ENCODE assay signal across 16 mouse cellular contexts in genomic region chr14:32439744-32440143, GRCm38 (mm10). TPM values are rescaled to one million over a fixed set of nuclear protein-coding genes. Genes with fewer than 3 reads are reported as not detected.
DNase-seq lines count a peak whose midpoint lies in the region; ATAC-seq and TF ChIP-seq lines count a peak whose summit lies in the region.
"Had no signal": no experiment of that assay in that cellular context is flagged by ENCODE, and none has a peak within 500 bp of the region (broad histone marks: within the 10 kb centered on the region; RNA-seq: fewer than 3 reads in every experiment).

No protein-coding gene starts in this region.

- H3K36me3 ChIP-seq in forebrain, embryonic 12.5 days (replicated peaks) = no peaks in the 10 kb centered on the region
- H3K36me3 ChIP-seq in forebrain, embryonic 10.5 days (replicated peaks) = no peaks in the 10 kb centered on the region
- H3K36me3 ChIP-seq in stomach, postnatal 0 days (ENCODE audit: control insufficient read depth, insufficient read depth, low read length) = no peaks in the 10 kb centered on the region
- H3K36me3 ChIP-seq: embryonic facial prominence, embryonic 13.5 days had no signal

- H3K9me3 ChIP-seq in forebrain, embryonic 12.5 days = no peaks in the 10 kb centered on the region
- H3K9me3 ChIP-seq in forebrain, embryonic 10.5 days = no peaks in the 10 kb centered on the region
- no peaks in the 10 kb centered on the region for H3K9me3 ChIP-seq in stomach, postnatal 0 days (ENCODE audit: control insufficient read depth, low read length)
- H3K9me3 ChIP-seq: embryonic facial prominence, embryonic 13.5 days had no signal

- WGBS in forebrain, embryonic 12.5 days = 29% methylated on average over 3 of the region's 3 CpGs
- 49% methylated on average over 3 of the region's 3 CpGs for WGBS in forebrain, embryonic 10.5 days
- WGBS in stomach, postnatal 0 days = 14% methylated on average over 3 of the region's 3 CpGs

- no peak for TF ChIP-seq EP300 in stomach, postnatal 0 days (optimal IDR thresholded peaks at IDR 0.05)

- no peak overlapping the region for H3K4me3 ChIP-seq in forebrain, embryonic 12.5 days (replicated peaks)
- no peak overlapping the region for H3K4me3 ChIP-seq in forebrain, embryonic 10.5 days
- H3K4me3 ChIP-seq in stomach, postnatal 0 days (ENCODE audit: low read depth, low read length) = no peak overlapping the region
- H3K4me3 ChIP-seq: embryonic facial prominence, embryonic 13.5 days had no signal

- peaks cover 13% of the 10 kb centered on the region; the same call in 1 of the 2 replicates for H3K27me3 ChIP-seq in forebrain, embryonic 12.5 days
- H3K27me3 ChIP-seq in forebrain, embryonic 10.5 days (ENCODE audit: poor library complexity, severe bottlenecking) = peaks cover 37% of the 10 kb centered on the region
- H3K27me3 ChIP-seq in stomach, postnatal 0 days (ENCODE audit: control insufficient read depth, insufficient read depth, low read length) = no peaks in the 10 kb centered on the region

- H3K27ac ChIP-seq in forebrain, embryonic 12.5 days = peak overlapping the region; percentile 27; the same call in 1 of the 2 replicates
- no peak overlapping the region for H3K27ac ChIP-seq in forebrain, embryonic 10.5 days
- H3K27ac ChIP-seq in stomach, postnatal 0 days (replicated peaks) = no peak overlapping the region
- H3K27ac ChIP-seq: embryonic facial prominence, embryonic 13.5 days had no signal

- H3K4me1 ChIP-seq in forebrain, embryonic 12.5 days = peaks cover 18% of the 10 kb centered on the region
- peaks cover 33% of the 10 kb centered on the region for H3K4me1 ChIP-seq in forebrain, embryonic 10.5 days
- H3K4me1 ChIP-seq in stomach, postnatal 0 days (replicated peaks; ENCODE audit: control insufficient read depth, insufficient read depth) = no peaks in the 10 kb centered on the region

- no peak overlapping the region for H3K4me2 ChIP-seq in forebrain, embryonic 12.5 days
- no peak overlapping the region for H3K4me2 ChIP-seq in stomach, postnatal 0 days (replicated peaks; ENCODE audit: low read depth)
- H3K4me2 ChIP-seq: embryonic facial prominence, embryonic 13.5 days had no signal

- no peak for TF ChIP-seq CTCF in stomach, postnatal 0 days (IDR thresholded peaks at IDR 0.05; ENCODE audit: low read depth)

- no peak overlapping the region for H3K9ac ChIP-seq in forebrain, embryonic 12.5 days
- no peak overlapping the region for H3K9ac ChIP-seq in stomach, postnatal 0 days (ENCODE audit: low read length)
- H3K9ac ChIP-seq: embryonic facial prominence, embryonic 13.5 days had no signal

- DNase-seq in forebrain, embryonic 10.5 days (ENCODE audit: extremely low spot score, low spot score) = no peak
- DNase-seq in testis, postnatal 10 days (ENCODE audit: low spot score) = peak; percentile 7
- DNase-seq in testis, postnatal 14 days (ENCODE audit: low spot score) = no peak
- DNase-seq in layer of hippocampus, adult 8-10 months (ENCODE audit: low spot score in 2 of 2) = peak; percentile 35 to 36
- DNase-seq in stomach, postnatal 0 days (ENCODE audit: low spot score) = peak; percentile 12
- DNase-seq in kidney, adult 11 months = no peak
- DNase-seq: gastrocnemius, postnatal 14 days; heart, postnatal 10 days; kidney, postnatal 4 days; liver; spleen, adult 18-20 months; thymus, postnatal 36 days had no signal

- peak; percentile 73 for ATAC-seq in forebrain, embryonic 12.5 days (ENCODE audit: low FRiP score)
- peak; percentile 66; the same call in 1 of the 2 replicates for ATAC-seq in stomach, postnatal 0 days (ENCODE audit: low FRiP score, low TSS enrichment)
- ATAC-seq in erythroid progenitor cell, adult 5-6 weeks (replicated peaks; ENCODE audit: low FRiP score, poor library complexity, severe bottlenecking) = no peak

RNA-seq across cellular contexts. Expression of gene Slc18a3, which starts 24.9 kb away (rescaled TPM):
- polyA plus RNA-seq in forebrain, embryonic 12.5 days (2016; fragmentation: Nextera tagmentation; extraction: Ambion mirVana) = 0.13 and 0.50 TPM in 2 replicates
- 0.09 and 0.10 TPM in 2 replicates for polyA plus RNA-seq in forebrain, embryonic 10.5 days (2016; fragmentation: Nextera tagmentation; extraction: Ambion mirVana)
- total RNA-seq in layer of hippocampus, adult 8-10 months (2022) = not detected
- polyA plus RNA-seq in stomach, postnatal 0 days (2015; fragmentation: Nextera tagmentation; extraction: Ambion mirVana) = 3.8 and 3.9 TPM in 2 replicates
- not detected in 2 replicates for total RNA-seq in erythroid progenitor cell, adult 5-6 weeks (2015; ENCODE audit: low replicate concordance)
- total RNA-seq in erythroid progenitor cell, adult 5-6 weeks (2017; ENCODE audit: low replicate concordance) = not detected in 2 replicates
- total RNA-seq: gastrocnemius, postnatal 14 days; heart, postnatal 10 days; MEL had no signal

RNA-seq across cellular contexts. Expression of gene Chat, which starts 26.0 kb away (rescaled TPM):
- polyA plus RNA-seq in forebrain, embryonic 12.5 days (2016; fragmentation: Nextera tagmentation; extraction: Ambion mirVana) = 0.08 and 0.14 TPM in 2 replicates
- polyA plus RNA-seq in forebrain, embryonic 10.5 days (2016; fragmentation: Nextera tagmentation; extraction: Ambion mirVana) = not detected in 2 replicates
- total RNA-seq in layer of hippocampus, adult 8-10 months (2022) = not detected
- 0.17 and 0.30 TPM in 2 replicates for polyA plus RNA-seq in stomach, postnatal 0 days (2015; fragmentation: Nextera tagmentation; extraction: Ambion mirVana)
- not detected in 2 replicates for total RNA-seq in erythroid progenitor cell, adult 5-6 weeks (2015; ENCODE audit: low replicate concordance)
- total RNA-seq in erythroid progenitor cell, adult 5-6 weeks (2017; ENCODE audit: low replicate concordance) = not detected in 2 replicates
- total RNA-seq: gastrocnemius, postnatal 14 days; heart, postnatal 10 days; MEL had no signal

RNA-seq across cellular contexts. Expression of gene 1700024G13Rik, which starts 51.6 kb away (rescaled TPM):
- not detected in 2 replicates for polyA plus RNA-seq in forebrain, embryonic 12.5 days (2016; fragmentation: Nextera tagmentation; extraction: Ambion mirVana)
- not detected in 2 replicates for polyA plus RNA-seq in forebrain, embryonic 10.5 days (2016; fragmentation: Nextera tagmentation; extraction: Ambion mirVana)
- total RNA-seq in layer of hippocampus, adult 8-10 months (2022) = under 1 TPM in 2 of 4 experiments, not detected in 2; 0.41 to 0.76 TPM
- not detected in 2 replicates for polyA plus RNA-seq in stomach, postnatal 0 days (2015; fragmentation: Nextera tagmentation; extraction: Ambion mirVana)
- total RNA-seq in erythroid progenitor cell, adult 5-6 weeks (2015; ENCODE audit: low replicate concordance) = not detected in 2 replicates
- not detected in 2 replicates for total RNA-seq in erythroid progenitor cell, adult 5-6 weeks (2017; ENCODE audit: low replicate concordance)
- total RNA-seq: gastrocnemius, postnatal 14 days; heart, postnatal 10 days; MEL had no signal
- polyA plus RNA-seq: embryonic facial prominence, embryonic 13.5 days had no signal

Comparison
In these comparisons a context has a peak if more than half of its experiments do, and no peak if none do; other contexts are left out.
1. DNase-seq: peak in testis, postnatal 10 days (single experiment), layer of hippocampus, adult 8-10 months (2 of 2) and stomach, postnatal 0 days (single experiment); none in forebrain, embryonic 10.5 days (single experiment), testis, postnatal 14 days (single experiment) and kidney, adult 11 months (single experiment).